Mouse (Mus musculus) lung, postnatal 0 days (tissue): ENCODE data around the gene Olfr826. TPM values are rescaled to one million over a fixed set of nuclear protein-coding genes. Genes with fewer than 3 reads are reported as not detected.
"Not testable (repeated sequence)": the region's sequence is repeated elsewhere in the genome, so short reads cannot be mapped to it uniquely, and the experiment has no call there.

Experiments
- ATAC-seq: fragments of 200-750 bp; cut with Nextera tagmentation; 2 replicates; pipeline ENCODE4 v1.8.0; 2017; ENCODE audit warnings: moderate library complexity
- DNase-seq: peaks from one replicate; pipeline ENCODE4 v3.0.0-alpha.2; 2016; ENCODE audit warnings: low spot score
- H3K27ac ChIP-seq: fragments of 300-500 bp; sonication (generic); 2 replicates; pipeline ENCODE4 v1.5.1; 2014; ENCODE audit warnings: antibody characterized with exemption, mild to moderate bottlenecking, low read length, mixed read lengths
- H3K27me3 ChIP-seq: fragments of 300-500 bp; sonication (generic); replicated peaks from 2 replicates; pipeline ENCODE4 v1.6.1; 2014; ENCODE audit warnings: low read length, mixed read lengths; ENCODE audit not compliant: insufficient read depth
- H3K36me3 ChIP-seq: fragments of 300-500 bp; sonication (generic); 2 replicates; pipeline ENCODE4 v1.6.1; 2014; ENCODE audit warnings: low read length, mixed read lengths; ENCODE audit not compliant: insufficient read depth
- H3K4me1 ChIP-seq: fragments of 300-500 bp; sonication (generic); 2 replicates; pipeline ENCODE4 v1.6.1; 2014; ENCODE audit warnings: antibody characterized with exemption, low read depth, low read length, mixed read lengths; ENCODE audit not compliant: insufficient read depth
- H3K4me2 ChIP-seq: fragments of 300-500 bp; sonication (generic); replicated peaks from 2 replicates; pipeline ENCODE4 v1.6.1; 2014; ENCODE audit warnings: low read depth, mild to moderate bottlenecking, low read length, moderate library complexity, mixed read lengths
- H3K4me3 ChIP-seq: fragments of 300-500 bp; sonication (generic); 2 replicates; pipeline ENCODE4 v1.5.1; 2014; ENCODE audit warnings: low read depth, low read length
- H3K9ac ChIP-seq: fragments of 300-500 bp; sonication (generic); replicated peaks from 2 replicates; pipeline ENCODE4 v1.6.1; 2014; ENCODE audit warnings: low read depth, mild to moderate bottlenecking
- H3K9me3 ChIP-seq: fragments of 300-500 bp; sonication (generic); 2 replicates; pipeline ENCODE4 v1.6.1; 2016; ENCODE audit warnings: low read length, mixed read lengths
- CTCF ChIP-seq: IDR thresholded peaks from 2 replicates; pipeline ENCODE4 v1.5.1; 2016; ENCODE audit warnings: antibody characterized with exemption, mild to moderate bottlenecking
- EP300 ChIP-seq: IDR thresholded peaks from 2 replicates; pipeline ENCODE4 v1.6.1; 2016; ENCODE audit warnings: antibody characterized with exemption, mild to moderate bottlenecking, control low read depth
- WGBS: fragments of 180-500 bp; shearing (Covaris S2); extraction: QIAGEN DNeasy Blood & Tissue Kit; methylation state at CpG from one replicate; pipeline ENCODE4 v1.1.7; 2014; 5-methylcytosine and 5-hydroxymethylcytosine counted together
- polyA plus RNA-seq: library from polyadenylated mRNA; unstranded; fragments of >200 nt; fragmentation: Nextera tagmentation; extraction: Ambion mirVana; gene quantifications from 2 replicates; pipeline ENCODE4 v1.2.1, GENCODE M21; 2015

Olfr826 gene
- polyA plus RNA-seq, 1 experiment from 2014 or later, result not detected

DNA sequence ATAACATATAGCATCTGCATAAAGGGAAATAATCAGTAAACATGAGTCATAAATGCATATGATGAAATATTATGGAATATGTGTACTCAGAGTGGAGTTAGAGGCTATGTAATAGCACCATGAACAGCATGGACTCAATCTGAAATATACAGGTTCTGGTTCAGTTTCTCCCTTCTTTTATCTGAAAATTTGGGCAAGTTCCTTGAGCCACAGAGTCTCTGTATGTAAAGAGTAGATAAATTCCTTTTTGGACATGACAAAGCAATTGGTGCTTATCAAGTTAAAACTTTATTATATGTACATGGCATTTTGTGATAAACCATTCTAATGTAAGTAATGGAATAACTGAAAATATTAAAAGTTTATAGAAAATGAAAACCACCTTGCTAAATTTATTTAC, 18.8 kb downstream of the Olfr826 start:
- Histone ChIP-seq H3K27ac (no peak overlapping the region), H3K9me3 (no peaks in the 10 kb centered on the region), H3K36me3 (no peaks in the 10 kb centered on the region), H3K9ac (no peak overlapping the region), H3K27me3 (no peaks in the 10 kb centered on the region), H3K4me3 (no peak overlapping the region), H3K4me2 (no peak overlapping the region), H3K4me1 (no peaks in the 10 kb centered on the region)
- no peak for TF ChIP-seq CTCF
- TF ChIP-seq EP300, result no peak
- DNase-seq, result no peak
- no peak for ATAC-seq

DNA sequence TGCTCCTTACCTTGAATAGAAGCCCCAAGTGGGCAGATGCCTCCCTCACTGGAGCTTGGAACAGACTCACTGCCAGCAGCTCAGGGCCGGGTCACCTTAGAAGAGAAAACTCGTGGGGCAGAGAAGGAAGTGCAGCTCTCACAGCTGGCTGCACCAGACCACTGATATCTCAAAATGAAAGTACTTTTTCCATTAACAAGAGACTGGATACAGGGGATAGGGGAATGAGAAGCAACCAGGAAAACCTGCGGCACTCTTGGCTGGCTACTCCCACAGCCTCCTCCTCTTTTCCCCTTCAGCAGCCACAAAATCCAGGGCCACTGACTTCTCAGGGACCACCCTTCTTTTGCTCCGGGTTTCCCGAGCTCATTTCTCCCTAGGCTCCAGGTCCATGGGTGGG, 39.9 kb downstream of the Olfr826 start:
- Histone ChIP-seq H3K9ac (no peak overlapping the region), H3K9me3 (no peaks in the 10 kb centered on the region; the same call in 1 of the 2 replicates), H3K4me3 (no peak overlapping the region), H3K4me1 (no peaks in the 10 kb centered on the region), H3K36me3 (no peaks in the 10 kb centered on the region), H3K27ac (no peak overlapping the region), H3K27me3 (no peaks in the 10 kb centered on the region), H3K4me2 (no peak overlapping the region)
- DNase-seq (no peak), ATAC-seq (no peak)
- no peak for TF ChIP-seq CTCF
- TF ChIP-seq EP300, result no peak
- WGBS, result 75% methylated on average over 5 of the region's 5 CpGs

GRCm38 (mm10) chr10:130142481-130142880, 41.5 kb downstream of the Olfr826 start:
- not testable (repeated sequence) for H3K27me3 ChIP-seq, H3K36me3 ChIP-seq, ATAC-seq, H3K9ac ChIP-seq, H3K4me3 ChIP-seq, DNase-seq, H3K9me3 ChIP-seq, H3K4me1 ChIP-seq, H3K4me2 ChIP-seq, H3K27ac ChIP-seq
- WGBS, result 69% methylated on average over 5 of the region's 5 CpGs

- DNase-seq, result no peak
These were observed 49.2 kb downstream of the Olfr826 start for GRCm38 (mm10) chr10:130134811-130135210.

DNA sequence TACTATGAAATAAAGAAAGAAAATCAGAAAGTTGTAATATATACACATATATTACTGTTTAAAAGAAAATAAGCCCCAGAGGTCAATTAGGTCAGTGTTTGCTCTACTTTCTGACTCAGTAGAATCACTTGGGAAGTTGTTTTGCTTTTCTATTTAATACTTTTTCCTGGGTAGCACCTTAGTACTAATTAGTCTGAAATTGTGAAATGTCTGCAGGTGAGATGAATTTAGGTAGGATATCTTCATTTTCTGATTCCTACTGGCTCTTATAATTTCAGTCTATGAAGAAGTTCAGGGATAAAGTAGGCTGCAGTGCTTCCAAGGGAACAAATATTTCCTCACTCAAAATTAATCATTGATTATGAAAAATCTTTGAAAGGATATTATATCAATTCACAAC, 54.1 kb downstream of the Olfr826 start, which contains the start of gene Olfr824:
Olfr824 (minus strand) TSS at position 101 of the 400 bp plus-strand sequence.
- H3K27me3 ChIP-seq, H3K4me1 ChIP-seq, H3K4me2 ChIP-seq, H3K9me3 ChIP-seq, H3K27ac ChIP-seq, H3K9ac ChIP-seq, H3K36me3 ChIP-seq, H3K4me3 ChIP-seq, DNase-seq, ATAC-seq: not testable (repeated sequence)

More at GRCm38 (mm10) chr10:130134811-130135210, 49.2 kb downstream of the Olfr826 start:
- no peak overlapping the region for H3K4me2 ChIP-seq
- no peaks in the 10 kb centered on the region for H3K4me1 ChIP-seq
- H3K27ac ChIP-seq, result no peak overlapping the region
- no peak overlapping the region for H3K4me3 ChIP-seq
- no peak overlapping the region for H3K9ac ChIP-seq
- no peaks in the 10 kb centered on the region; the same call in 1 of the 2 replicates for H3K9me3 ChIP-seq
- TF ChIP-seq CTCF (no peak), EP300 (no peak)
- no peaks in the 10 kb centered on the region for H3K36me3 ChIP-seq
- no peak for ATAC-seq
- H3K27me3 ChIP-seq, result no peaks in the 10 kb centered on the region

Other genes starting within 250 kb of the Olfr826 start
- gene Olfr818, start 235.1 kb downstream of the Olfr826 start, polyA plus RNA-seq, result not detected in 2 replicates
- not detected in 2 replicates for gene Olfr819, start 216.9 kb downstream of the Olfr826 start, polyA plus RNA-seq
- gene Olfr247, start 208.0 kb downstream of the Olfr826 start, polyA plus RNA-seq, result not detected in 2 replicates
- gene Gm10310, start 199.1 kb downstream of the Olfr826 start, polyA plus RNA-seq, result not detected in 2 replicates
- not detected in 2 replicates for gene Olfr820, start 171.6 kb downstream of the Olfr826 start, polyA plus RNA-seq
- not detected in 2 replicates for gene Olfr821, start 153.8 kb downstream of the Olfr826 start, polyA plus RNA-seq
- not detected in 2 replicates for gene Olfr822, start 113.0 kb downstream of the Olfr826 start, polyA plus RNA-seq
- not detected in 2 replicates for gene Olfr823, start 68.8 kb downstream of the Olfr826 start, polyA plus RNA-seq
- not detected in 2 replicates for gene Olfr824, start 54.2 kb downstream of the Olfr826 start, polyA plus RNA-seq
- not detected in 2 replicates for gene Olfr825, start 17.4 kb downstream of the Olfr826 start, polyA plus RNA-seq
- gene Olfr827, start 30.2 kb upstream of the Olfr826 start, polyA plus RNA-seq, result not detected in 2 replicates
- not detected in 2 replicates for gene Neurod4, start 96.1 kb upstream of the Olfr826 start, polyA plus RNA-seq
- 0.35 and 0.68 TPM in 2 replicates for gene Tespa1, start 138.7 kb upstream of the Olfr826 start, polyA plus RNA-seq
- not detected in 2 replicates for gene Vmn2r84, start 210.1 kb upstream of the Olfr826 start, polyA plus RNA-seq
- not detected in 2 replicates for gene Vmn2r85, start 245.5 kb upstream of the Olfr826 start, polyA plus RNA-seq